Mouse (Mus musculus) testis, adult 10 weeks (tissue): Measurements from ENCODE around the gene Cabp4. TPM values are rescaled to one million over a fixed set of nuclear protein-coding genes. Genes with fewer than 3 reads are reported as not detected.

Experiments
- polyA plus RNA-seq: library from polyadenylated mRNA; stranded (reverse); fragments of 350-450 nt; fragmentation: Illumina TruSeq; extraction: RNeasy Lipid Tissue Mini Kit (QIAGEN cat#74804); gene quantifications from one replicate; pipeline ENCODE4 v1.2.3, GENCODE M21; 2014; ENCODE audit warnings: low read depth, low replicate concordance

The Cabp4 gene
- 0.14 TPM for polyA plus RNA-seq

DNA sequence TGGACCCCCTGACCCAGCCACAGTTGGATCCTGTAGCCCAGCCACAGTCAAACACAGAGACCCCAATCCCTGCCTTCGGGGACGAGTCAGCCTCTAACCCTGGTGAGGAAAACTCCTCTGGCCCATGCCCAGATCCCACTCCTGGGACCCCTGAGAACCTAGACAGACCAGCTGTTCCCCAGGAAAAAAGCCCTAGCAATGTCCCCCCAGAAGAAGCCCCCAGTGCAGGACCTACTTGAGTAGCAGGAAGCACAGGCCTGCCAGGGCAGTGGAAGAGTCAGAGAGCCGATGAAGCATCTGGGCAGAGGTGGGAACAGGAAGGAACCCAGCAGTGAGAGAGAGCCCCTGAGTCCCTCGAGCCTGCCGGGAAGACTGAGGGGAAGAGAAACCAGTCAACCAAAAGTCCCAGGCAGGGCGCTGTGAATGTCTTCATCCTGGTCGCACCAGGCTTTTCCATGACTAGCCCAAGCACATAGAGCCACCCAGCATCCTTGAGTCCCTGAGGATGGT is at the start of gene Cabp4:
TSS of gene Cabp4 (minus strand) at position 275 of the 510 bp plus-strand sequence.

GRCm38 (mm10) chr19:4191528-4192250 is 47.9 kb upstream of the Cabp4 start, which contains the start of gene Ppp1ca:
TSS of gene Ppp1ca (plus strand) at chr19:4192065.

GRCm38 (mm10) chr19:4190831-4191334 is 47.0 kb upstream of the Cabp4 start, which contains the start of gene Tbc1d10c:
TSS of gene Tbc1d10c (minus strand) at chr19:4191284.

GRCm38 (mm10) chr19:4175368-4175947 is 31.6 kb upstream of the Cabp4 start, which contains the start of gene Carns1:
TSS of gene Carns1 (minus strand) at chr19:4175479.

DNA sequence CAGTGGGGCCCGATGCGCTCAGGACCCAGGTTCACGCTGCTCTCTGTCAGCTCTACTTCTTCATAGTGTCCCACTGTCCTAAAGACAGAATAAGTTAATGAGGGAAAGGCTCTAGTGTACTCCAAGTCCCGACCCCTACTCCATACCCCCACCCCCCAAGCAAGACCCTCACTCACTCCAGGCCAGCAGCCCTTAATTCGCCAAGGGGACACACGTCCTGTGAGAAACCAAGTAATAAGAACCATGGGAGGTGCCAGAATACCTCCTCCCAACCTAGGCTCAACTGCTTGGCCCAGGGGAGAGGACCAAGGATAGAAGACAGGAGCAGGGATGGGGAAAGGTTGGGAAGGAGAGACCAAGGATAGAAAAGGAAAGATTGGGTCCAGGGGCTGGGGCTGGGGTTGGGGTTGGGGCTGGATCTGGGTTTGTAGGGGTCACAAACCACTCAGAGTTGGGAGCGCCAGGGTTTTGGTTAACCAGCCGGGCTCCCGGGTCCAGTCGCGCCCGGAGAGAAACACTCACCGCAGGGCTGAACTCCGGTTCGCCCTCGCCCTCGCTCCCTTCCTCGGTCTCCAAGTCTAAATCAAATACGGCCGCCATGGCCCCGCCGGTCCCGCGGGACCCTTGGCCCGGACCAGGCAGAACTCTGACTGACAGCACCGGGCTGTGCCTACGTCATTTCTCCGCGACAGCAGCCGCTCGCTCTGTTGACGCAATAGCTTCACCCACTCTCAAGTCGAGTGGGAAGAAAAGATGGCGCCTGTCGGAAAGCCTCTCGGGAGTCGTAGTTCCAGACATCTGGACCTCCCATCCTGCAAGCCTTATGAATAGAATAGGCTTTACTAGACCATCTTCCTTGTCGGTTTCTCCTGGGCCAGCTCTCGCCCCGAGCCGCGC is 19.1 kb upstream of the Cabp4 start, which contains the start of gene Rps6kb2:
TSS of gene Rps6kb2 (minus strand) at position 709 of the 897 bp plus-strand sequence.

DNA sequence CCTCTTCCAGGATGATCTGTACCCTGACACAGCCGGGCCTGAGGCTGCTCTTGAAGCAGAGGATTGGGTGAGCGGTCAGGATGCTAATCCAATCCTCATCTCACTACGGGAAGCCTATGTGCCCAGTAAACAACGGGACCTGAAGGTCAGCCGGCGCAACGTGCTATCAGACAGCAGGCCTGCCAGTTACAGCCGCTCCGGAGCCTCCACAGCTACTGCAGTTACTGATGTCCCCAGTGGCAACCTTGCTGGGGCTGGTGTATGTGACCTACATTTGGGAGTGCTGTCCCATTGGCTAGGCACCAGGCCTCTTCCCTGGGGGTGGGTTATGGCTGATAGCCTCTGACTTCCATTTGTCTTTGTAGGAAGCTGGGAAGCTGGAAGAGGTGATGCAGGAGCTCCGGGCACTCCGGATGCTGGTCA is 9.4 kb upstream of the Cabp4 start, which contains the start of gene Ptprcap:
TSS of gene Ptprcap (plus strand) at position 373 of the 423 bp plus-strand sequence.

GRCm38 (mm10) chr19:4148491-4148806 is 4.6 kb upstream of the Cabp4 start, which contains the start of gene Coro1b:
TSS of gene Coro1b (plus strand) at chr19:4148619.

GRCm38 (mm10) chr19:4139446-4139845 is 4.4 kb downstream of the Cabp4 start, which contains the start of gene Gpr152:
TSS of gene Gpr152 (plus strand) at chr19:4139787.

GRCm38 (mm10) chr19:4125741-4126696 is 17.8 kb downstream of the Cabp4 start, which contains the start of gene Aip:
TSS of gene Aip (minus strand) at chr19:4125858.

DNA sequence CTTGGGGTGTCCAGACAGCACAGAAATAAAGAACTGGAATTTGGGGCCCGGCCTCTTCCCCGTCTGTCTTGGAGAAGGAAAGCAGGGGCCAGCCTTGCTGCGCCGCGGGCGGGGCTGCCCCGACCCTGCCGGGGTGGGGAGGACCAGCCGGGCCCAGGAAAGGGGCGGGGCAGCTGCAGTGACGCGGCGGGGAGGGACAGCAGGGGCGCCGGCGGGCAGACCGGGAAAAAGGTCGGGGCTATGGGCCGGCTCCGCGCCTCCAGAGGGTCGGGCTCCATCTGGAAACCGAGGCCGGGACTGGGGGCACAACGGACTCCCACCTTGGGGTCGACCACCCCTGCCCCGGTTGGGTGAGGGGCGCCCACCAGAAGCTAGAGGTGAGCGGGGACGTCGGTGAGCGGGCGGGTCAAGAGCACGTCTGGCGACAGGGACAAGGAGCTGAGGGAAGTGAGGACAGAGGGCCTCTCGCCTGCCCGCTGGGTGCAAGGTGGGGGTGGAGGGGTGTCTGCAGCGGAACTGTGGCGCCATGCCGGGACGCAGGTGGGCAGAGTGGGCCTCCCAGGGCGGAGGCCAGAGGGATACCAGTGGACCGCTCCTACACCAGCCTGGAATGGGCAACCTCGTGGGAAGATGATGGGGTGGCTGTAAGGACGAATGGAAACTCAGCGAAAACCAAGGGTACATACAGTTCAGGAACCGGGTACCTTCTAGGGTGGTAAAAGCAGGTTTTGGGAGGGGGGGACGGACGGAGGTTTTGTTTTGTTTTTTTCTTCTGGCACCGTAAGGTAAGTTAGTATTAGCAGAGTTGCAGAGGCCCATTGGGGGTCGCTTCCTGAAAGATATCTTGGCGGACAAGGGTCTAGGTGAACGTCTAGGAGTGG is 43.8 kb downstream of the Cabp4 start, which contains the start of gene Pitpnm1:
TSS of gene Pitpnm1 (plus strand) at position 162 of the 881 bp plus-strand sequence.

DNA sequence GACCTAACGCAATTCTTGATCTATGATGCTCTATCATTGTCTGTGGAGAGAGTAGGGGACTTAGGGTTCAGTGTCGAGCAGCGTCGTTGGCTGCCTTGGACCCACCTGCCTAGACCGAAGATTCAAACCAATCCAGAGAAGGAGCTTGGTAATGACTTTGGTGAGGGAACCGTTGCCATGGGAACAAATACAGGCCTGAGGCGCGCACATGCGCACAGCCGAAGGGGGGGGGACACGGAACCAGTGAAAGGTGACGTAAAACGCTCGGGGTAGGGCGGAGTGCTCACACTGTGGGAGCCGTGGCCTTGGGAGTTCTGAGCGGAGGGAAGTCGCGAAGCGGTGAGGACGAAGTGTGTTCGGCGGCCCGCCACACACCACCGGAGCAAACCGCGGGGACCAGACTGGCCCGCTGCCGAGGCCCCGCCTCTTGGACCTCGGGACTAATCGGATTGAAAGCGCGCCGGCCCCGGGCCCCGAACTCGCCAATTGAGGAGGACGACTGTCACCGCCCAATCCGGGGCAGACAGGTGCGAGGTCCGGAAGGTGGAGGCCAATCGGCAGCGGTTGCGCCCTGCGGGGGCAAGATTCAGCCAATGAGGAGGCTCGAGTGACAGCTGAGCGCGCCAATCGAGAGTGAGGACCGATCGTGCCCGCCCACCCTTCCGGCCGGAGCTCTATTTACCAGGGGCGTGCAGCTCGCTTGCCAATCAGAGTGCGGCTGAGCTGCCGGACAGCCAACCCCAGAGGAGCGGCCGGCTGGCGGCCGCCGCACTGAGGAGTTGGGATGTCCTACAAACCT is 47.0 kb downstream of the Cabp4 start, which contains the start of gene Cdk2ap2:
TSS of gene Cdk2ap2 (plus strand) at position 541 of the 799 bp plus-strand sequence.

Other genes with a start within 250 kb of the Cabp4 start
- 0.71 TPM for gene Tcirg1, start 236.9 kb downstream of the Cabp4 start, polyA plus RNA-seq
- 0.97 TPM for gene Ndufs8, start 231.3 kb downstream of the Cabp4 start, polyA plus RNA-seq
- 3.1 TPM for gene Aldh3b1, start 214.2 kb downstream of the Cabp4 start, polyA plus RNA-seq
- gene Unc93b1, start 208.8 kb downstream of the Cabp4 start, polyA plus RNA-seq: 0.32 TPM
- gene Aldh3b3, start 185.4 kb downstream of the Cabp4 start, polyA plus RNA-seq: 0.28 TPM
- 2.5 TPM for gene Aldh3b2, start 171.7 kb downstream of the Cabp4 start, polyA plus RNA-seq
- 0.48 TPM for gene Acy3, start 157.5 kb downstream of the Cabp4 start, polyA plus RNA-seq
- gene Tbx10, start 151.3 kb downstream of the Cabp4 start, polyA plus RNA-seq: not detected
- not detected for gene Nudt8, start 143.5 kb downstream of the Cabp4 start, polyA plus RNA-seq
- gene Gm49405, start 143.4 kb downstream of the Cabp4 start, polyA plus RNA-seq: not detected
- not detected for gene Doc2g, start 140.7 kb downstream of the Cabp4 start, polyA plus RNA-seq
- gene Ndufv1, start 131.2 kb downstream of the Cabp4 start, polyA plus RNA-seq: 5.9 TPM
- gene Gstp1, start 106.0 kb downstream of the Cabp4 start, polyA plus RNA-seq: 5.3 TPM
- gene Gstp2, start 98.0 kb downstream of the Cabp4 start, polyA plus RNA-seq: not detected
- gene Gstp3, start 84.5 kb downstream of the Cabp4 start, polyA plus RNA-seq: not detected
- not detected for gene Cabp2, start 62.5 kb downstream of the Cabp4 start, polyA plus RNA-seq
- 1.1 TPM for gene Cdk2ap2, start 46.9 kb downstream of the Cabp4 start, polyA plus RNA-seq
- 0.81 TPM for gene Pitpnm1, start 44.0 kb downstream of the Cabp4 start, polyA plus RNA-seq
- gene Aip, start 18.2 kb downstream of the Cabp4 start, polyA plus RNA-seq: 0.62 TPM
- not detected for gene Gpr152, start 4.2 kb downstream of the Cabp4 start, polyA plus RNA-seq
- gene Coro1b, start 4.6 kb upstream of the Cabp4 start, polyA plus RNA-seq: 16.9 TPM
- gene Ptprcap, start 9.6 kb upstream of the Cabp4 start, polyA plus RNA-seq: 1.9 TPM
- gene Rps6kb2, start 19.3 kb upstream of the Cabp4 start, polyA plus RNA-seq: 0.71 TPM
- gene Carns1, start 31.4 kb upstream of the Cabp4 start, polyA plus RNA-seq: 0.43 TPM
- not detected for gene Tbc1d10c, start 47.3 kb upstream of the Cabp4 start, polyA plus RNA-seq
- 15.9 TPM for gene Ppp1ca, start 48.0 kb upstream of the Cabp4 start, polyA plus RNA-seq
- gene Rad9a, start 57.6 kb upstream of the Cabp4 start, polyA plus RNA-seq: 1.2 TPM
- 0.20 TPM for gene Clcf1, start 70.2 kb upstream of the Cabp4 start, polyA plus RNA-seq
- not detected for gene AC109138.7, start 70.3 kb upstream of the Cabp4 start, polyA plus RNA-seq
- gene Pold4, start 87.9 kb upstream of the Cabp4 start, polyA plus RNA-seq: not detected
- 0.39 TPM for gene Ssh3, start 125.1 kb upstream of the Cabp4 start, polyA plus RNA-seq
- not detected for gene Ankrd13d, start 139.1 kb upstream of the Cabp4 start, polyA plus RNA-seq
- 3.2 TPM for gene Grk2, start 162.2 kb upstream of the Cabp4 start, polyA plus RNA-seq